Mouse (Mus musculus) liver, adult 2 months (tissue): Measurements from ENCODE around the gene Cd300lb. TPM values are rescaled to one million over a fixed set of nuclear protein-coding genes. Genes with fewer than 3 reads are reported as not detected.

Experiments
- DNase-seq: peaks from one replicate; pipeline ENCODE4 v3.0.0-alpha.2; 2011; ENCODE audit warnings: low read depth, low spot score; ENCODE audit errors: extremely low read depth
- H3K27ac ChIP-seq: fragments of 200-500 bp; replicated peaks from 2 replicates; pipeline ENCODE4 v1.5.1; 2012; ENCODE audit warnings: low read depth, mild to moderate bottlenecking, control low read depth, inconsistent platforms, low read length; ENCODE audit not compliant: insufficient read depth
- H3K27me3 ChIP-seq: fragments of 200-500 bp; 2 replicates; pipeline ENCODE4 v1.6.1; 2012; ENCODE audit warnings: mild to moderate bottlenecking, moderate library complexity, low read length, inconsistent platforms; ENCODE audit not compliant: control insufficient read depth, insufficient read depth
- H3K36me3 ChIP-seq: fragments of 200-500 bp; 2 replicates; pipeline ENCODE4 v1.6.1; 2012; ENCODE audit warnings: low read length, inconsistent platforms; ENCODE audit not compliant: control insufficient read depth, insufficient read depth
- H3K4me1 ChIP-seq: fragments of 200-500 bp; 2 replicates; pipeline ENCODE4 v1.6.1; 2011; ENCODE audit warnings: low read length; ENCODE audit not compliant: control insufficient read depth, insufficient read depth
- H3K4me3 ChIP-seq: fragments of 200-500 bp; 2 replicates; pipeline ENCODE4 v1.5.1; 2011; ENCODE audit warnings: low read depth, mild to moderate bottlenecking, control low read depth, low read length, moderate library complexity; ENCODE audit not compliant: insufficient read depth
- H3K79me2 ChIP-seq: fragments of 200-500 bp; 2 replicates; pipeline ENCODE4 v1.6.1; 2012; ENCODE audit warnings: inconsistent platforms, mild to moderate bottlenecking, low read length, moderate library complexity; ENCODE audit not compliant: control insufficient read depth, insufficient read depth
- H3K9ac ChIP-seq: fragments of 200-500 bp; 2 replicates; pipeline ENCODE4 v1.6.1; 2012; ENCODE audit warnings: low read depth, mild to moderate bottlenecking, control low read depth, inconsistent platforms, low read length
- CTCF ChIP-seq: fragments of 200-500 bp; IDR thresholded peaks from 2 replicates; pipeline ENCODE4 v1.5.1; 2011; ENCODE audit warnings: low read depth, low read length, control low read depth
- POLR2A ChIP-seq: fragments of 200-500 bp; IDR thresholded peaks from 2 replicates; pipeline ENCODE4 v1.6.1; 2011; ENCODE audit warnings: low read length, control low read depth; ENCODE audit not compliant: insufficient read depth; ENCODE audit errors: extremely low read depth
- WGBS: fragments of 180-500 bp; shearing (Covaris S2); methylation state at CpG from one replicate; pipeline ENCODE4 v1.1.7; 2018; 5-methylcytosine and 5-hydroxymethylcytosine counted together
- polyA plus RNA-seq: library from polyadenylated mRNA; depleted of rRNA; stranded (reverse); fragments of >200 nt; gene quantifications from 2 replicates; pipeline ENCODE4 v1.2.3, GENCODE M21; 2012; rRNA removed
- total RNA-seq: library from RNA; depleted of rRNA; stranded (reverse); fragments of >200 nt; gene quantifications from 2 replicates; pipeline ENCODE4 v1.2.3, GENCODE M21; 2014; rRNA removed

The Cd300lb gene
- total RNA-seq (1.0 and 1.2 TPM in 2 replicates), polyA plus RNA-seq (0.35 and 0.46 TPM in 2 replicates)

- Histone ChIP-seq H3K4me1 (no peaks in the 10 kb centered on the region), H3K79me2 (no peaks in the 10 kb centered on the region), H3K27me3 (no peaks in the 10 kb centered on the region), H3K36me3 (no peaks in the 10 kb centered on the region), H3K27ac (no peak within 1 kb of the TSS), H3K9ac (no peak within 1 kb of the TSS), H3K4me3 (peak within 1 kb of the TSS; percentile 15; the same call in 1 of the 2 replicates)
- TF ChIP-seq POLR2A: no peak
- TF ChIP-seq CTCF: no peak
- DNase-seq: no peak
- 52% methylated on average over 6 of the region's 6 CpGs for WGBS
Observed at GRCm38 (mm10) chr11:114934144-114934543, at the start of gene Cd300lb. Cd300lb (minus strand) TSS chr11:114934386.

- H3K4me1 ChIP-seq: no peaks in the 10 kb centered on the region
- no peaks in the 10 kb centered on the region for H3K27me3 ChIP-seq
- H3K36me3 ChIP-seq: no peaks in the 10 kb centered on the region
- H3K79me2 ChIP-seq: no peaks in the 10 kb centered on the region
- H3K27ac ChIP-seq: no peak overlapping the region
- no peak overlapping the region for H3K4me3 ChIP-seq
- no peak for DNase-seq
- WGBS: 64% methylated on average over 4 of the region's 4 CpGs
- no peak for TF ChIP-seq POLR2A
- TF ChIP-seq CTCF: no peak
- H3K9ac ChIP-seq: no peak overlapping the region
Observed at GRCm38 (mm10) chr11:114981866-114982265, 47.7 kb upstream of the Cd300lb start.

GRCm38 (mm10) chr11:114972726-114973125 is 38.5 kb upstream of the Cd300lb start:
- DNase-seq: no peak
- no peak overlapping the region for H3K9ac ChIP-seq
- 81% methylated on average over 10 of the region's 10 CpGs for WGBS
- no peaks in the 10 kb centered on the region for H3K79me2 ChIP-seq
- no peak overlapping the region for H3K27ac ChIP-seq
- no peaks in the 10 kb centered on the region for H3K36me3 ChIP-seq
- H3K4me3 ChIP-seq: no peak overlapping the region
- TF ChIP-seq POLR2A (no peak), CTCF (no peak)
- H3K27me3 ChIP-seq: no peaks in the 10 kb centered on the region
- no peaks in the 10 kb centered on the region for H3K4me1 ChIP-seq

DNA sequence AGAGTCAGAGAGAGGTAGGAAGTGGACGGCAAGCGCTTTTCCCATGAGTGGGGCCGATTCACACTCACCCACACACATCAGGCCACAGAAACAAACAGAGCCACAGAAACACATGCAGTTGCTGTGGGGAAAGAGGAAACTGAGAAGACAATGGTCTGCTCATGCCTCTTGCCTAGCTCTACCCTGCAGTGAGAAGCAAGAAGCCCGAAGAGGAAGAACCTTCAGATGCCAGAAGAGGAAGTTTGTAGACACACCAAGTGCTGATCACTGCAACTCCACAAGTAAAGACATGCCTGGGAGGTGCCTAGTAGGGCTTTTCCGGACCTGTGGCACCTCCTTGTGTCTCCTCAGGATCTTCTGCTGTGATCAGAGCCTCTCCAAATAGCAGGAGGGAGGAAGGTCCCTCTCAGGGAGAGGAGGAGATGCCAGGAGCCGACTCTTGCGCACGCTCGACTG is 34.6 kb upstream of the Cd300lb start, which contains the start of gene Cd300c:
Gene Cd300c (minus strand): TSS at position 406 of the 456 bp plus-strand sequence.
- peak within 1 kb of the TSS; percentile 41; the same call in 1 of the 2 replicates for H3K27ac ChIP-seq
- TF ChIP-seq POLR2A (no peak), CTCF (no peak)
- H3K4me1 ChIP-seq: no peaks in the 10 kb centered on the region
- H3K27me3 ChIP-seq: no peaks in the 10 kb centered on the region
- no peak within 1 kb of the TSS for H3K4me3 ChIP-seq
- no peaks in the 10 kb centered on the region for H3K36me3 ChIP-seq
- peak; percentile 26 for DNase-seq
- H3K9ac ChIP-seq: no peak within 1 kb of the TSS
- WGBS: 87% methylated on average over 9 of the region's 9 CpGs
- H3K79me2 ChIP-seq: no peaks in the 10 kb centered on the region

GRCm38 (mm10) chr11:114965182-114965828 is 31.1 kb upstream of the Cd300lb start:
- Histone ChIP-seq H3K9ac (no peak overlapping the region), H3K27me3 (no peaks in the 10 kb centered on the region), H3K4me1 (no peaks in the 10 kb centered on the region), H3K36me3 (no peaks in the 10 kb centered on the region), H3K4me3 (no peak overlapping the region), H3K27ac (no peak overlapping the region), H3K79me2 (no peaks in the 10 kb centered on the region)
- no peak for TF ChIP-seq POLR2A
- no peak for TF ChIP-seq CTCF
- DNase-seq: peak; percentile 33
- 61% methylated on average over 3 of the region's 3 CpGs for WGBS

- H3K9ac ChIP-seq: no peak overlapping the region
- no peaks in the 10 kb centered on the region for H3K27me3 ChIP-seq
- DNase-seq: no peak
- H3K36me3 ChIP-seq: no peaks in the 10 kb centered on the region
- no peaks in the 10 kb centered on the region for H3K4me1 ChIP-seq
- no peak overlapping the region for H3K27ac ChIP-seq
- H3K4me3 ChIP-seq: no peak overlapping the region
- H3K79me2 ChIP-seq: no peaks in the 10 kb centered on the region
- WGBS: 69% methylated on average over 1 of the region's 1 CpGs
- no peak for TF ChIP-seq CTCF
- TF ChIP-seq POLR2A: no peak
Observed at GRCm38 (mm10) chr11:114960369-114960768, 26.2 kb upstream of the Cd300lb start.
